In the genomic region with DNA sequence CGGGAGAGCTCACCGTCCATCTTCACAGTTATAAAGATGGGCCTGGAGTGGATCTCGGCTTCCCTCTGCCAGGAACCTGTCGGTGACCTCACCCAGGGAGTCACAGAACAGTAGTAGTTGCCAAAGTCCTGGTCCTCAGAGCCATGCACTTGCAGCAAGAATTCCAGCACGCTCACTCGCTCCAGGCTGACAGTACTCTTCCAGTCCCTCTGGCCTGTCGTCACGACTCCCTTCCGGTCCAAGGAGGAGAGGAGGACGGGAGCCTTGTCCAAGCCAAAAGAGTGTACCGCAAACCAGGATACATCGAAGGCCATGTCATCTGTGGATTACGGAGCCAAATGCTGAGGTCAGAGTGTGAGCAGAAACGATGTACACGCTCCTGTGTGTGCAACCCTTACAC, we compare ENCODE assay signal across 13 mouse cellular contexts. TPM values are rescaled to one million over a fixed set of nuclear protein-coding genes. Genes with fewer than 3 reads are reported as not detected.
A peak's percentile ranks its signal among the peaks of the same experiment; 100 is the strongest.
DNase-seq lines count a peak whose midpoint lies in the region; TF ChIP-seq lines count a peak whose summit lies in the region.
"Had no signal": no experiment of that assay in that cellular context is flagged by ENCODE, and none has a peak within 500 bp of the region (broad histone marks: within the 10 kb centered on the region; RNA-seq: fewer than 3 reads in every experiment).

No protein-coding gene starts in this region.

- H3K4me1 ChIP-seq in kidney, adult 2 months (ENCODE audit: control insufficient read depth, insufficient read depth, low read length) = no peaks in the 10 kb centered on the region
- peaks cover 16% of the 10 kb centered on the region; the same call in 1 of the 2 replicates for H3K4me1 ChIP-seq in brown adipose tissue, adult 24 weeks (ENCODE audit: control insufficient read depth, insufficient read depth, insufficient read length, low read length)
- peaks cover 9% of the 10 kb centered on the region for H3K4me1 ChIP-seq in heart, adult 2 months (ENCODE audit: control insufficient read depth, insufficient read depth, low read length)

- no peak overlapping the region for H3K9ac ChIP-seq in heart, adult 2 months (ENCODE audit: low read depth, low read length)
- H3K9ac ChIP-seq: limb, embryonic 13.5 days; midbrain, embryonic 12.5 days had no signal

- H3K36me3 ChIP-seq in kidney, adult 2 months (ENCODE audit: control insufficient read depth, insufficient read depth, low read length) = no peaks in the 10 kb centered on the region
- H3K36me3 ChIP-seq in heart, adult 2 months (ENCODE audit: control insufficient read depth, insufficient read depth, low read length) = no peaks in the 10 kb centered on the region

- WGBS in kidney, adult 2 months = 94% methylated on average over 15 of the region's 15 CpGs
- 54% methylated on average over 15 of the region's 15 CpGs for WGBS in heart, adult 2 months

- TF ChIP-seq CTCF in kidney, adult 2 months (conservative IDR thresholded peaks at IDR 0.05; ENCODE audit: insufficient read depth, insufficient read length, low read depth, low read length) = no peak
- no peak for TF ChIP-seq CTCF in heart, adult 2 months (IDR thresholded peaks at IDR 0.05)

- TF ChIP-seq EP300 in heart, adult 2 months (IDR thresholded peaks at IDR 0.05; ENCODE audit: insufficient read depth, low read depth, low read length) = 0 out of 2 replicates have a peak, but pooled peaks have one; percentile 26

- no peak overlapping the region for H3K4me3 ChIP-seq in kidney, adult 2 months (ENCODE audit: insufficient read depth, low read depth, low read length)
- no peak overlapping the region for H3K4me3 ChIP-seq in brown adipose tissue, adult 24 weeks (ENCODE audit: insufficient read depth, low read depth, low read length)
- H3K4me3 ChIP-seq in heart, adult 2 months = no peak overlapping the region
- H3K4me3 ChIP-seq: limb, embryonic 13.5 days; midbrain, embryonic 12.5 days had no signal

- H3K27ac ChIP-seq in kidney, adult 2 months (ENCODE audit: insufficient read depth, low read depth, low read length) = no peak overlapping the region
- peak overlapping the region; percentile 35 for H3K27ac ChIP-seq in brown adipose tissue, adult 24 weeks (replicated peaks; ENCODE audit: low read depth, low read length)
- peak overlapping the region; percentile 41; the same call in 1 of the 2 replicates for H3K27ac ChIP-seq in heart, adult 2 months
- H3K27ac ChIP-seq: limb, embryonic 13.5 days; midbrain, embryonic 12.5 days had no signal

- no peaks in the 10 kb centered on the region for H3K27me3 ChIP-seq in kidney, adult 2 months (replicated peaks; ENCODE audit: control insufficient read depth, insufficient read depth, low read length)
- H3K27me3 ChIP-seq in heart, adult 2 months (ENCODE audit: control insufficient read depth, insufficient read depth, low read length) = no peaks in the 10 kb centered on the region
- H3K27me3 ChIP-seq: limb, embryonic 13.5 days; midbrain, embryonic 12.5 days had no signal

- TF ChIP-seq POLR2A in kidney, adult 2 months (IDR thresholded peaks at IDR 0.05; ENCODE audit: low read depth, low read length) = no peak
- no peak for TF ChIP-seq POLR2A in heart, adult 2 months (IDR thresholded peaks at IDR 0.05; ENCODE audit: insufficient read depth, low read depth, low read length)

- DNase-seq in kidney, adult 2 months = peak; percentile 4
- DNase-seq in kidney, postnatal 4 days = no peak
- DNase-seq in heart, adult 2 months = peak; percentile 75 to 85
- DNase-seq in heart, postnatal 4 days = peak; percentile 80
- no peak for DNase-seq in layer of hippocampus, adult 9-11 months
- no peak for DNase-seq in frontal cortex, postnatal 25 days (ENCODE audit: low spot score in 2 of 2)
- no peak for DNase-seq in thymus, postnatal 4 days
- DNase-seq: cerebellum, postnatal 25 days; kidney, adult 18-20 months; thymus, postnatal 36 days had no signal

- H3K79me2 ChIP-seq in heart, adult 2 months (replicated peaks; ENCODE audit: control insufficient read depth, insufficient read depth, low read length) = no peaks in the 10 kb centered on the region

- intact Hi-C loops in heart, adult 2 months (cut with DNase I) = loop anchor here (5.0 kb wide), 1 partner anchor 117 kb away; no protein-coding TSS in a partner anchor

RNA-seq across cellular contexts. Expression of a gene that starts 16.1 kb away (rescaled TPM):
- 0.03 and 0.16 TPM in 2 replicates for polyA plus RNA-seq in kidney, adult 2 months (2012; rRNA removed)
- polyA plus RNA-seq in brown adipose tissue, adult 24 weeks (2012; ENCODE audit: insufficient read depth, insufficient read length, missing spikeins) = not detected in 2 replicates
- under 1 TPM; 0.13 to 0.23 TPM for total RNA-seq in heart, adult 2 months (2021)
- 0.41 and 0.50 TPM in 2 replicates for polyA plus RNA-seq in heart, adult 2 months (2012; rRNA removed)
- total RNA-seq in heart, postnatal 4 days (2021) = 1 to 10 TPM in 1 of 2 experiments, under 1 TPM in 1; 0.74 to 1.0 TPM
- polyA plus RNA-seq: midbrain, embryonic 12.5 days had no signal

Comparison
In these comparisons a context has a peak if more than half of its experiments do, and no peak if none do; other contexts are left out.
1. DNase-seq: peak in kidney, adult 2 months (single experiment), heart, adult 2 months (2 of 2) and heart, postnatal 4 days (single experiment); none in kidney, postnatal 4 days (0 of 2), layer of hippocampus, adult 9-11 months (single experiment), frontal cortex, postnatal 25 days (0 of 2) and thymus, postnatal 4 days (single experiment).